Mouse (Mus musculus) heart, adult 9 months (tissue): ENCODE data around the gene Slc24a3.

Experiments used
- DNase-seq, 2 experiments: peaks; one replicate each; pipeline ENCODE4 v3.0.0; 2022; ENCODE audit warnings: low spot score in 2 of 2

The Slc24a3 gene

DNA sequence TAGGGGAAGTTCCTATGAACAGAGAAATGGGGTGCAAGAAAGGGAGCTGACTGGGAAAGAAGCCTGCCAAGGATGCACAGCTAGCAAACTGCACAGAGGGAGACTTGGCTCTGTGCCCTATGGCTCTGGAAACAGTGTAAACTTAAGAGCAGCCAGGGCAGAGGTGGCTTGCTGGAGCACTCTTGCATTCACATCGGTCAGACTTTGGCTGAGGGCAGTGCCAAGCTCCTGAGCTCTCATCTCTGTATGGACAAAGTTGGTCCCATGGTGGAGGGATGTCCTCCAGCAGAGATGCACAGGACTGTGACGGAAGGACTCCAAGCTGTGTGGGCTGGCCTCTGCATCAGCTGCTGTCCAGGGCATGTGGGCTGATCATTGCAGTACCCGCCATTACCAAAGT, 516.0 kb downstream of the Slc24a3 start:
- DNase-seq, result peak; percentile 19 to 29

GRCm38 (mm10) chr2:145684151-145684550, 516.6 kb downstream of the Slc24a3 start:
- DNase-seq, result no peak

GRCm38 (mm10) chr2:145684891-145685290, 517.3 kb downstream of the Slc24a3 start:
- no peak for DNase-seq

DNA sequence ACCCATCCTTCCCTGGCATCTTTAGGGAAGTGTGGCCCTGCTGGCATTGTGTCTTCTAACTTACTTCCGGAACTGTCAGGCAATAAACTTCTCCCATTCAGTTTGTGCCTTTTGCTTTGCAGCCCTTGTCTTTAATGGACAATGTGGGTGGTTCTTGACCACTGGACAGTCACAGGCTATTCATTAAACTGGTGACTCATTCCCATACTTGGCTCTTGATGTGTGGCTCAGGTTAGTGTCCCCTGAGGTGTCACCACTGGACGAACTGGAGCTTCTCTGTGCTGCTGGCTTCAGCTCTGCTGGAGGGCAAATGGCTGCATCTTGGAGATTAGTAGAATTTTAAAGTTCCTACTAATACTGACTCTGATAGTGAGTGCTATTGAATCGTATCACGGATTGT, 518.5 kb downstream of the Slc24a3 start:
- no peak for DNase-seq

GRCm38 (mm10) chr2:145691367-145692009, 523.9 kb downstream of the Slc24a3 start:
- no peak for DNase-seq
